Mouse (Mus musculus) layer of hippocampus, adult 9-10 months (tissue): ENCODE results near the gene Dynlt1b.
"Not testable (repeated sequence)": the region's sequence is repeated elsewhere in the genome, so short reads cannot be mapped to it uniquely, and the experiment has no call there.

Experiments
- DNase-seq: peaks from one replicate; pipeline ENCODE4 v3.0.0; 2022; ENCODE audit warnings: low spot score

The Dynlt1b gene

GRCm38 (mm10) chr17:6429945-6430344 is at the start of gene Dynlt1b:
TSS of gene Dynlt1b (plus strand) at chr17:6430112.
- DNase-seq: peak; percentile 100

GRCm38 (mm10) chr17:6380182-6380841 is 49.6 kb upstream of the Dynlt1b start:
- DNase-seq: not testable (repeated sequence)

GRCm38 (mm10) chr17:6381071-6381682 is 48.7 kb upstream of the Dynlt1b start:
- not testable (repeated sequence) for DNase-seq

GRCm38 (mm10) chr17:6386927-6387326 is 43.0 kb upstream of the Dynlt1b start:
- not testable (repeated sequence) for DNase-seq

- DNase-seq: not testable (repeated sequence)
Measured at GRCm38 (mm10) chr17:6387380-6387911, 42.5 kb upstream of the Dynlt1b start.

GRCm38 (mm10) chr17:6389463-6389862 is 40.4 kb upstream of the Dynlt1b start:
- not testable (repeated sequence) for DNase-seq

GRCm38 (mm10) chr17:6390731-6391130 is 39.2 kb upstream of the Dynlt1b start:
- not testable (repeated sequence) for DNase-seq

GRCm38 (mm10) chr17:6391736-6392135 is 38.2 kb upstream of the Dynlt1b start:
- not testable (repeated sequence) for DNase-seq

GRCm38 (mm10) chr17:6392473-6393340 is 37.2 kb upstream of the Dynlt1b start:
- not testable (repeated sequence) for DNase-seq

- not testable (repeated sequence) for DNase-seq
Measured at GRCm38 (mm10) chr17:6398079-6398478, 31.8 kb upstream of the Dynlt1b start.

- DNase-seq: not testable (repeated sequence)
Measured at GRCm38 (mm10) chr17:6398816-6399215, 31.1 kb upstream of the Dynlt1b start.

GRCm38 (mm10) chr17:6399281-6400096 is 30.4 kb upstream of the Dynlt1b start:
- DNase-seq: not testable (repeated sequence)

- not testable (repeated sequence) for DNase-seq
Measured at GRCm38 (mm10) chr17:6400097-6400489, 29.8 kb upstream of the Dynlt1b start.

GRCm38 (mm10) chr17:6404493-6404892 is 25.4 kb upstream of the Dynlt1b start:
- DNase-seq: not testable (repeated sequence)

- DNase-seq: not testable (repeated sequence)
Measured at GRCm38 (mm10) chr17:6406972-6407371, 22.9 kb upstream of the Dynlt1b start.

- DNase-seq: not testable (repeated sequence)
Measured at GRCm38 (mm10) chr17:6410713-6411213, 19.1 kb upstream of the Dynlt1b start.

GRCm38 (mm10) chr17:6417118-6417517 is 12.8 kb upstream of the Dynlt1b start:
- DNase-seq: not testable (repeated sequence)

- not testable (repeated sequence) for DNase-seq
Measured at GRCm38 (mm10) chr17:6420557-6420956, 9.4 kb upstream of the Dynlt1b start.

- not testable (repeated sequence) for DNase-seq
Measured at GRCm38 (mm10) chr17:6421547-6422326, 8.2 kb upstream of the Dynlt1b start.

GRCm38 (mm10) chr17:6422370-6422769 is 7.5 kb upstream of the Dynlt1b start:
- DNase-seq: not testable (repeated sequence)
